Mouse (Mus musculus): Measurements from ENCODE around the gene A130010J15Rik.

A130010J15Rik gene

GRCm38 (mm10) chr1:193156316-193157110, 11.3 kb upstream of the A130010J15Rik start:
- no peak for DNase-seq (ENCODE audit: low spot score in 2 of 2)

- no peak for DNase-seq (ENCODE audit: low spot score in 2 of 2)
Measured at GRCm38 (mm10) chr1:193157111-193157492, 10.7 kb upstream of the A130010J15Rik start.

- DNase-seq (ENCODE audit: low spot score in 2 of 2), result no peak
Measured at GRCm38 (mm10) chr1:193159163-193159562, 8.7 kb upstream of the A130010J15Rik start.

- DNase-seq (ENCODE audit: low spot score in 2 of 2), result no peak
Measured at GRCm38 (mm10) chr1:193159613-193160012, 8.2 kb upstream of the A130010J15Rik start.

GRCm38 (mm10) chr1:193160317-193161032, 7.4 kb upstream of the A130010J15Rik start:
- DNase-seq (ENCODE audit: low spot score in 2 of 2), result no peak

GRCm38 (mm10) chr1:193169228-193169627, 1.4 kb downstream of the A130010J15Rik start:
- DNase-seq (ENCODE audit: low spot score in 2 of 2), result no peak

DNA sequence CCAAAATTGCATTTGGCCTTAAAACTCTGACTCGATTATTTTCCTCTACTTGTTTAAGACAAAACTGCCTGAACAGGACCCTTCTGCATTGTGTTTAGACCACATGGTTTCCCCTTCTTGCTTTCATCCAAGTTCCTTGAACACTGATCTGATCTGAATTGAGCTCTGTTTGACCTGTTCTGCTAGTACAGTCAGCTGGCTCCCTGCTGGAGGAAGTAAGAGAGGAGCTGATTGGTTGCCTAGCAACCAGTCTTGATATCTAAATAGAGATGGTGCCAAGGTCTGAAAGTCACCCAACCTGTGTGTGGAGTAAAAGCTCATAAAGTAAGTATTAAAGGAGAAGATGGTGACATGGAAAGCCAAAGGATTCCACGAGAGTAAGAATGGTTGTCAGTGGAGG, 2.0 kb downstream of the A130010J15Rik start:
- DNase-seq (ENCODE audit: low spot score in 2 of 2), result no peak

GRCm38 (mm10) chr1:193172991-193173809, 5.4 kb downstream of the A130010J15Rik start:
- peak; percentile 73 to 89 for DNase-seq (ENCODE audit: low spot score in 2 of 2)

- no peak for DNase-seq (ENCODE audit: low spot score in 2 of 2)
Measured at GRCm38 (mm10) chr1:193173810-193174129, 5.9 kb downstream of the A130010J15Rik start.

- DNase-seq (ENCODE audit: low spot score in 2 of 2), result no peak
Measured at GRCm38 (mm10) chr1:193174143-193174733, 6.4 kb downstream of the A130010J15Rik start.

- no peak for DNase-seq (ENCODE audit: low spot score in 2 of 2)
Measured at GRCm38 (mm10) chr1:193181104-193181503, 13.3 kb downstream of the A130010J15Rik start.

DNA sequence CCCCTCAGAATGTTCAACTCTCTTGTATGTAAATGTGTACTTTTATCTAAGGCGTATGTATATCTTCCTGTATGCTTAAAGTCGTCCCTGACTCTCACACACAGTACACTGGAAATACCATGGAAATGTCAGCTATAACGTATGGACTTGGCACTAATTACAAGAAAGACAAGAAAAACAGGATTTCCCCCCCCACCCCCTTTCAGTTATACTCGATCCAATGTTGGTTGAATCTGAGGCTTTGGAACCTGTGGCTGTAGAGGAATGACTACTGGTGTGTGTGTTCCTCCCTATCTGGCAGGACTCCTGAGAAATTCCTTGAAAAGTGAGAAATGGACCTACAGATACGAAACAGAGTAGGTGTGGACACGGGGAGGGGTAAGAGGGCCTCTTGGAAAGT, 20.4 kb downstream of the A130010J15Rik start:
- DNase-seq (ENCODE audit: low spot score in 2 of 2), result no peak

DNA sequence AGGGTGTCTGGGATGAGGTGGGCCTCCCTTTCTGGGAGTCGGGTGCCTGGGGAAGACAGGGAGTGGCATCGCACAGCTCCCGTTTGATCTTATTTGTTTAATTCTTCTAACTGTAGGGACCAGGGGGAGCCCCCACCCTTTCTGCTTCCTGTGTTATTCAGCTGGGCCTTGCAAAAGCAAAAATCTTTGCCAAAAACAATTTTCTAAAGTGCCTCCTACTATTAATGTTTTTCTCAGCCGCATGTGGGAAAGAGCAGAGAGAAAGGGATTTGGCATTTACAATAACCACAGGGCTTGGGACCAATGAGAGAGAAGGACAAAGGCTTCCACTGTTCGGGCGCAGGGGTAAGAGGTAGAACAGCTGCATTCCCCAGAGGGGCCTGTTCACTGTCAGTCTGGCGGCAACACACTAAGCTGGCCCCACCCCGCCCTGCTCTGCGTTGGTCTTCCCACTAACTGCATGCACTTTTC, 21.3 kb downstream of the A130010J15Rik start:
- DNase-seq (ENCODE audit: low spot score in 2 of 2), result no peak

GRCm38 (mm10) chr1:193189771-193190170, 21.9 kb downstream of the A130010J15Rik start:
- DNase-seq (ENCODE audit: low spot score in 2 of 2), result no peak

- DNase-seq (ENCODE audit: low spot score in 2 of 2), result no peak
Measured at GRCm38 (mm10) chr1:193191675-193192283, 23.9 kb downstream of the A130010J15Rik start.

- peak in 1 of 2 experiments; percentile 38 for DNase-seq (ENCODE audit: low spot score in 2 of 2)
Measured at GRCm38 (mm10) chr1:193194416-193195140, 26.7 kb downstream of the A130010J15Rik start.

DNA sequence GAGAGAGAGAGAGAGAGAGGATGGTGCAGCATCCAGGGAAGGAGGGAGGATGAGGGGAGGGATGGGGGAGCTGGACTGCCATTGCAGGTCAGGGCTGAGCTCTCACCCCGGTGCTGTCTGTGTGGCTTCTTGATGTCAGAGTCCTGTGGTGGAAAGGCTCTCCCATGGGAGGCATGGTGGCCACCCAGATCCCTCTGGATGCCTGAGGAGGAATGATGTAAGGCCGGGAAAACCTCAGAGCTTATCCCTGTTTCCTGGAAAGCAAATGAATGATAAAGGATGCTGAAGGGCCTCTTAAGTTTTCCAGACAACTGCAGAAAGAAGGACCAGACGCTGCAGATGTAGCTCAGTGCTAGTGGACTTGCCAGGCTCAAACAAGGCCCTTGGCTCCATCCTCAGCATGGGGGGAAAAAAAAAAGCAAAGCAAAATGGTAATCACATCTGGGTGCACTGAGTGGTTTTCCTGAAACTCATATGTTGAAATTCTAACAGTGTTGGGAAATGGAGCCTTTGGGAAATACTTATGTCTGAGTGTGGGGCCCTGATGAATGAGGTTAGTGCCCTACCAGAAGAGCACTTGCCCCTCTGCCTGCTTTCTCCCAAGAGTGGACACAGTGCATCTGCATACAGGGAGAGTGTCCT, 27.4 kb downstream of the A130010J15Rik start:
- DNase-seq (ENCODE audit: low spot score in 2 of 2), result no peak

- DNase-seq (ENCODE audit: low spot score in 2 of 2), result peak in 1 of 2 experiments; percentile 22
Measured at GRCm38 (mm10) chr1:193197494-193198205, 29.8 kb downstream of the A130010J15Rik start.

DNA sequence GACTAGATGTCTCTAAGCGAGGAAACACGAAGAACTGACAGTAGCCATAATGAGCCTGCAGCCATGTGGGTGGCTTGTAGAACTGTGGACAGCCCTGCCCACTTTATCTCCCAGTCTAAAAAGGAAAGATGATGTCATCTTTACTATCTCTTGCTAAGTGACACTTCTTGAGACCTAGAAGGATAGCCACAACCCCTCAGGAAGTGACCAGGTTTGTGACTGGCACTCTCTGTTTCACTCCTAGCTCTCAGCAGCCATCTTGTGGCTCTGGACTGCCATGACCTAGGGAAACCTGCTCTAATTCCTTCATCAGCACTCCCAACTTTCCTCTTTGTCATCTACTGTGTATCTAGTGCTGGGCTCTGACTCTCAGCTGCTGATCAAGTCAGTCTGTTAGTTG, 30.5 kb downstream of the A130010J15Rik start:
- DNase-seq (ENCODE audit: low spot score in 2 of 2), result no peak

All from cerebellum, postnatal 4 days (tissue).